Mouse (Mus musculus) forebrain, postnatal 0 days (tissue): ENCODE measurements at regions not wholly inside any gene's neighbourhood (a gene's known extent, or its start where the extent isn't known, plus 50 kb on each side); places are given as distances from the start of the nearest gene placed in this dataset.
A peak's percentile ranks its signal among the peaks of the same experiment; 100 is the strongest.

Source experiments
- ATAC-seq: fragments of 200-750 bp; cut with Nextera tagmentation; 2 replicates; pipeline ENCODE4 v1.8.0; 2017; ENCODE audit warnings: mild to moderate bottlenecking, moderate library complexity
- DNase-seq: peaks from one replicate; pipeline ENCODE4 v3.0.0-alpha.2; 2015
- H3K27ac ChIP-seq: fragments of 300-500 bp; sonication (generic); 2 replicates; pipeline ENCODE4 v1.5.1; 2014; ENCODE audit warnings: low read depth, mild to moderate bottlenecking, antibody characterized with exemption, low read length, moderate library complexity, mixed read lengths
- H3K27me3 ChIP-seq: fragments of 300-500 bp; sonication (generic); 2 replicates; pipeline ENCODE4 v1.6.1; 2014; ENCODE audit warnings: mild to moderate bottlenecking, low read length, mixed read lengths; ENCODE audit not compliant: insufficient read depth
- H3K36me3 ChIP-seq: fragments of 300-500 bp; sonication (generic); 2 replicates; pipeline ENCODE4 v1.6.1; 2014; ENCODE audit warnings: mild to moderate bottlenecking, moderate library complexity; ENCODE audit not compliant: insufficient read depth
- H3K4me1 ChIP-seq: fragments of 300-500 bp; sonication (generic); 2 replicates; pipeline ENCODE4 v1.6.1; 2014; ENCODE audit warnings: antibody characterized with exemption; ENCODE audit not compliant: insufficient read depth
- H3K4me2 ChIP-seq: fragments of 300-500 bp; sonication (generic); 2 replicates; pipeline ENCODE4 v1.6.1; 2014; ENCODE audit warnings: low read depth, mild to moderate bottlenecking, moderate library complexity
- H3K4me3 ChIP-seq: fragments of 300-500 bp; sonication (generic); 2 replicates; pipeline ENCODE4 v1.5.1; 2014; ENCODE audit warnings: low read depth, low read length, mixed read lengths
- H3K9ac ChIP-seq: fragments of 300-500 bp; sonication (generic); 2 replicates; pipeline ENCODE4 v1.6.1; 2014; ENCODE audit warnings: mild to moderate bottlenecking
- H3K9me3 ChIP-seq: fragments of 300-500 bp; sonication (generic); 2 replicates; pipeline ENCODE4 v1.6.1; 2016; ENCODE audit warnings: low read length
- CTCF ChIP-seq: sonication (generic); IDR thresholded peaks from 2 replicates; pipeline ENCODE4 v1.5.1; 2016; ENCODE audit warnings: antibody characterized with exemption, control low read depth, low read depth
- WGBS: fragments of 180-500 bp; shearing (Covaris S2); extraction: QIAGEN DNeasy Blood & Tissue Kit; methylation state at CpG from one replicate; pipeline ENCODE4 v1.1.7; 2014; 5-methylcytosine and 5-hydroxymethylcytosine counted together

DNA sequence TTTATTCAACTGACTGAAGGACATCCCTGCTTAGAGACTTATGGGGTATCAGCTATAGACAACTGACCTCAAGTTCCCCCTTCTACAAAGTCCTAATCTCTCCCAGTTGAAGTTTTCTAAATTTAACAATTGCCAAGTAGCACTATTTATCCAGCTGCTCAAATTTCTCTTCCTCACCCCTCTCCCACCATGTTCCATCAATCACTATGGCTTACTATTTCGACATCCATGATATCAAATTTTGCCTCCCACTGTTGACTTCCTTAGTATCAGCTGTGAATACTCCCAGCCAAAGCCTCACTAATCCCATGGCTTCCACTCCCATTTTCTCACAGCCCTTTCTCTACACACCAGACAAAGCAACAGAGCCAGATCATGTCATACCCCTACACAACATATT lies 170.7 kb upstream of the Fmr1 start:
- Histone ChIP-seq H3K36me3 (no peaks in the 10 kb centered on the region), H3K27ac (no peak overlapping the region), H3K9ac (no peak overlapping the region), H3K4me2 (no peak overlapping the region), H3K4me1 (no peaks in the 10 kb centered on the region), H3K9me3 (no peaks in the 10 kb centered on the region), H3K4me3 (no peak overlapping the region), H3K27me3 (no peaks in the 10 kb centered on the region)
- DNase-seq: no peak
- no peak for TF ChIP-seq CTCF
- 48% methylated on average over 1 of the region's 1 CpGs for WGBS
- no peak for ATAC-seq

DNA sequence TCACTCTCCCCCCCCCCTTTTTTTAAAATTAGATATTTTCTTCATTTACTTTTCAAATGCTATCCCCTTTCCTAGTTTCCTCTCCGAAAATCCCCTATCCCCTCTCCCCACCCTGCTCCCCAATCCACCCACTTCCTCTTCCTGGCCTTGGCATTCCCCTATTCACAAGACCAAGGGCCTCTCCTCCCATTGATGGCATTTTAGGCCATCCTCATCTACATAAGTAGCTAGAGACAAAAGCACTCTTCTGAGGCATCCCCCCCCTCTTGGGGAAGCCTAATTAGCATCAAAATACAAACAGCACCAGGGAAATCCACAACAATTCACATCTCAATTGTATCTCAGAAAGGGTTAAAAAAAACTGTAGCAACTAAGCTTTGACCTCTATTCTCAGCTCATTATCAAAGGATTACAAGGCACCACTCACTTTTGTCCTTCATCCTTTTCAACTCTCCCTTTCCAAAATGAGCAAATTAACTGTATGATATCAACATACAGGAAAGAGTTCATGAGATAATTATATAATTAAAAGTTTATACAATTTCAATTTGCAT lies 166.1 kb upstream of the Fmr1 start:
- no peak for TF ChIP-seq CTCF
- Histone ChIP-seq H3K9me3 (no peaks in the 10 kb centered on the region), H3K36me3 (no peaks in the 10 kb centered on the region), H3K9ac (no peak overlapping the region), H3K4me1 (no peaks in the 10 kb centered on the region), H3K27me3 (no peaks in the 10 kb centered on the region), H3K4me3 (no peak overlapping the region), H3K27ac (no peak overlapping the region), H3K4me2 (no peak overlapping the region)
- DNase-seq: no peak
- 14% methylated on average over 1 of the region's 1 CpGs for WGBS
- no peak for ATAC-seq

DNA sequence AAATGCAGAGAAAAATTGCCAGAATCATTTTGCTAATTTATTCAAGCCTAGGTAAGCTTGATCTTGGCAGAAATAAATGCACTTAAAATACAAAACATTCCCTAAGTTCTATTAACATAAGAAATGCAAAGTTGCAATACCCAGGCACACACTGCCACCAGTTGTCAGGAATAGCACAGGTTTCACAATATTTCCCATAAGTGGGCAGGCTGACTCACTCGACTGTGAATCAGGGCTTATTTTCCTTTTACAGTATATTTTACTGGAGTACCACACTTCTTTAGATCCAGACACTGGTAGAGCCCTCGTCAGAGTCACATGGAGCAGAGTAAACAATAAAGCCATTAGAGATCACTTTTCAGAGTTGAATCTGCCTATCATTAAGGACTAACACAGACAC lies 131.8 kb upstream of the Fmr1 start:
- Histone ChIP-seq H3K4me2 (no peak overlapping the region), H3K36me3 (no peaks in the 10 kb centered on the region), H3K9me3 (no peaks in the 10 kb centered on the region), H3K4me1 (no peaks in the 10 kb centered on the region), H3K27me3 (no peaks in the 10 kb centered on the region), H3K4me3 (no peak overlapping the region), H3K9ac (no peak overlapping the region), H3K27ac (no peak overlapping the region)
- TF ChIP-seq CTCF: no peak
- peak; percentile 1 for DNase-seq
- 45% methylated on average over 2 of the region's 2 CpGs for WGBS
- ATAC-seq: no peak

DNA sequence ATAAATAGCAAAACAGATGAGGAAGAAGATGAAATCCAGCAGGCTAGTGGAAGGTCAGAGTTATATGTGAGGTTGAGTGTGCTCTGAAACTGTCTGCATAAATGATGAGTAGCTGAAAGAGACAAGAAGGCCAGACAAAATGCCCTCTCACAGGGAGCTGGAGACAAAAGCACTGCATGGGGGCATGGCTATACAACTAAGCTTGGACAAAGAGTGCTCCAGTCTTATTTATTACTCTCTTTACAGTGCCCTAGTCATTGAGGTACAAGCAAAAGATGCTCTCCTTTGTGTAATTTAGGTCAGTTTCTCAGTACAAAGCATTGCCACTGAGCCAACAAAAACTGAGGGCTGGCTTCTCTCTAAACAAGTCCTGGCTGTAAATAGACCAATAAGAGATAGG lies 124.3 kb upstream of the Fmr1 start:
- no peaks in the 10 kb centered on the region for H3K9me3 ChIP-seq
- no peak overlapping the region for H3K9ac ChIP-seq
- no peaks in the 10 kb centered on the region for H3K4me1 ChIP-seq
- ATAC-seq: no peak
- H3K27ac ChIP-seq: no peak overlapping the region
- no peak overlapping the region for H3K4me2 ChIP-seq
- H3K4me3 ChIP-seq: no peak overlapping the region
- no peak for DNase-seq
- TF ChIP-seq CTCF: no peak
- H3K36me3 ChIP-seq: no peaks in the 10 kb centered on the region
- H3K27me3 ChIP-seq: no peaks in the 10 kb centered on the region

DNA sequence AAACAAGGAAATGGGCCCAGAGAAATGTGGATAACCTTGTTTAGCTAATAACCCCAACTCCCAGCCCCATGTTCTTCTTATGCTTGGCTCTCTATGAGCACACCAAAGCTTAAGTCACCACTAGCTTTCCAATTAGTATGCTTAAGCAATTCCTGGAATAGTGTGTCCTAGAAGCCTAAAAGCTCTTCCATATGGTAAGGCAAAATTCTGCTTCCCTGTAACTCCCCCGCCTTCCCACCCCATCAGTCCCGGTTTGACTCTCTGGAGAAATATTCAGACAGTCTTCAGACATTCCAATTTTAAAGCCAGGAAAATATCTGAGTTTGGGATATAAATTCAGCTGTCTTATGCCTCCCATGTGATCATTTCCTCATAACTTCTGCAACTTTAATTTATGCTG lies 120.6 kb upstream of the Fmr1 start:
- Histone ChIP-seq H3K4me2 (no peak overlapping the region), H3K27me3 (no peaks in the 10 kb centered on the region), H3K4me3 (no peak overlapping the region), H3K9me3 (no peaks in the 10 kb centered on the region), H3K9ac (no peak overlapping the region), H3K4me1 (no peaks in the 10 kb centered on the region), H3K36me3 (no peaks in the 10 kb centered on the region), H3K27ac (no peak overlapping the region)
- ATAC-seq: no peak
- 87% methylated on average over 2 of the region's 2 CpGs for WGBS
- DNase-seq: no peak
- no peak for TF ChIP-seq CTCF

DNA sequence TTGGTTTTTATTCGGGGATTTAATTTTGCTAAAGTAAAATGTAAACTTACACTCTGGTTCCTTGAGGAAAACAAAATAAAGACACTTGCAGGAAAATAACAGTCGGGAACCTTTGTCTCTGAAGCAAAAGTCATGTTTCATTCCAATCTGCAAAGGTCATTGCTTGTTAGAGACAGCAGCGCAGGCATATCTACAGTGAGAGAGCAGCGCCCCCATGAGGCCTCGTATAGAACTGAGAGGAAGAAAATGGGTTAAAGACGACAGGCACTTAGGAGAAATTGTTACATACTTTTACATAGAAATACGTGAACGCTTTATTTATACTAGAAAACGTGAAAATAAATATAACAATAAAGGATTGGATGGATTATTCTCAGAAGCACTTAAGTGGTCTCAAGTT lies 93.1 kb upstream of the Fmr1 start:
- no peak overlapping the region for H3K27ac ChIP-seq
- no peak overlapping the region for H3K4me3 ChIP-seq
- ATAC-seq: peak; percentile 55; the same call in 1 of the 2 replicates
- no peaks in the 10 kb centered on the region for H3K9me3 ChIP-seq
- DNase-seq: peak; percentile 71
- no peak overlapping the region for H3K9ac ChIP-seq
- H3K4me2 ChIP-seq: no peak overlapping the region
- H3K4me1 ChIP-seq: no peaks in the 10 kb centered on the region
- no peaks in the 10 kb centered on the region for H3K27me3 ChIP-seq
- WGBS: 22% methylated on average over 9 of the region's 9 CpGs
- H3K36me3 ChIP-seq: no peaks in the 10 kb centered on the region
- peak; percentile 69 for TF ChIP-seq CTCF

DNA sequence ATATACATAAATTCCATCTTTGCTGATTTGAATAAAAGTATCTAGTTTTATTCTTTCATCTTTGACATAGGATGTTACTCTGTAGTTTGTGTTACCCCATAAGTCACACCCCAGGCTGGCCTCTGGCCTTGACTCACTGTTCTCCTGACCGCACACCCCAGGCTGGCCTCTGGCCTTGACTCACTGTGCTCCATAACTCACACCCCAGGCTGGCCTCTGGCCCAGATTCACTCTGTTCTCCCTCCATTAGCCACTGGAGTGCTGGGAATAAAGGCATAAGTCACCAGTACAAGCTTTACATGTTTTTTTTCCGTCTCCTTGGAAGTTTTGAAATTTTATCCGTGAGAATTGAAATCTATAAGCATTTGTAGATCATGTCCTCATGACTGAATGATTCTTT lies 56.2 kb upstream of the Fmr1 start:
- Histone ChIP-seq H3K4me2 (no peak overlapping the region), H3K4me3 (no peak overlapping the region), H3K9me3 (no peaks in the 10 kb centered on the region), H3K27ac (no peak overlapping the region), H3K9ac (no peak overlapping the region), H3K36me3 (no peaks in the 10 kb centered on the region), H3K27me3 (no peaks in the 10 kb centered on the region), H3K4me1 (no peaks in the 10 kb centered on the region)
- no peak for TF ChIP-seq CTCF
- ATAC-seq: no peak
- DNase-seq: no peak
- 76% methylated on average over 3 of the region's 3 CpGs for WGBS
